Mouse (Mus musculus): ENCODE data around the gene Adam19. TPM values are rescaled to one million over a fixed set of nuclear protein-coding genes. Genes with fewer than 3 reads are reported as not detected.

Gene Adam19
- polyA plus RNA-seq, 1 experiment: 1.0 TPM

DNA sequence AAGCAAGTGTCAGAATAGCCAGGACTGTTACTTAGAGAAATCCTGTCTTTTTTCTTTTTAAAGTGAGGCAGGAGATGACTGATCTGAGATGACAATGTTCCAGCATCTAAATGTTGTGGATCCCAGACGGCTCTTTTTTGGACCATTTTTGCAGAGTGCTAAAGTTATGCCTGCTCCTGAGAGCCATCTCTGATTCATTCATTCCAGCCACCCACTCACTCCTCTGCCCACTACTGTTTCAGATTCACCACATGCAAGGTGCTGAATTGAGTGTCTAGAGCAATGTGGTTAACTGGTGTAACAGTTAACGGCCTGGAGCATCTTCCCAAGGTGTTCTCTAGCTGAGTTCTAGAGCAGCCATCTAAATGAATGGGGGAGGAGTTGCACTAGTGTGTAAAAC is 79.1 kb downstream of the Adam19 start:
- no peaks in the 10 kb centered on the region for H3K36me3 ChIP-seq (ENCODE audit: control insufficient read depth, insufficient read depth, low read length)
- H3K27me3 ChIP-seq (ENCODE audit: control insufficient read depth, insufficient read depth, low read length): no peaks in the 10 kb centered on the region
- H3K4me3 ChIP-seq (ENCODE audit: control insufficient read depth, low read depth, low read length): no peak overlapping the region
- TF ChIP-seq CTCF (IDR thresholded peaks at IDR 0.05; ENCODE audit: control insufficient read depth, insufficient read depth, insufficient replicate concordance, low read depth, low read length) (no peak), POLR2A (IDR thresholded peaks at IDR 0.05; ENCODE audit: control insufficient read depth, low read depth, low read length) (no peak)
- H3K4me1 ChIP-seq (ENCODE audit: control insufficient read depth, insufficient read depth, low read length): no peaks in the 10 kb centered on the region
- H3K27ac ChIP-seq (ENCODE audit: control insufficient read depth, insufficient read depth, low read depth, low read length): no peak overlapping the region

GRCm38 (mm10) chr11:46143342-46143741 is 87.5 kb downstream of the Adam19 start:
- Histone ChIP-seq H3K27ac (ENCODE audit: control insufficient read depth, insufficient read depth, low read depth, low read length) (no peak overlapping the region), H3K4me3 (ENCODE audit: control insufficient read depth, low read depth, low read length) (no peak overlapping the region), H3K27me3 (ENCODE audit: control insufficient read depth, insufficient read depth, low read length) (no peaks in the 10 kb centered on the region), H3K4me1 (ENCODE audit: control insufficient read depth, insufficient read depth, low read length) (no peaks in the 10 kb centered on the region), H3K36me3 (ENCODE audit: control insufficient read depth, insufficient read depth, low read length) (no peaks in the 10 kb centered on the region)
- no peak for TF ChIP-seq CTCF (IDR thresholded peaks at IDR 0.05; ENCODE audit: control insufficient read depth, insufficient read depth, insufficient replicate concordance, low read depth, low read length)
- no peak for TF ChIP-seq POLR2A (IDR thresholded peaks at IDR 0.05; ENCODE audit: control insufficient read depth, low read depth, low read length)

GRCm38 (mm10) chr11:46145163-46145875 is 89.5 kb downstream of the Adam19 start:
- H3K27ac ChIP-seq (ENCODE audit: control insufficient read depth, insufficient read depth, low read depth, low read length): no peak overlapping the region
- TF ChIP-seq POLR2A (IDR thresholded peaks at IDR 0.05; ENCODE audit: control insufficient read depth, low read depth, low read length) (no peak), CTCF (IDR thresholded peaks at IDR 0.05; ENCODE audit: control insufficient read depth, insufficient read depth, insufficient replicate concordance, low read depth, low read length) (no peak)
- H3K36me3 ChIP-seq (ENCODE audit: control insufficient read depth, insufficient read depth, low read length): no peaks in the 10 kb centered on the region
- no peaks in the 10 kb centered on the region for H3K27me3 ChIP-seq (ENCODE audit: control insufficient read depth, insufficient read depth, low read length)
- H3K4me3 ChIP-seq (ENCODE audit: control insufficient read depth, low read depth, low read length): no peak overlapping the region
- no peaks in the 10 kb centered on the region for H3K4me1 ChIP-seq (ENCODE audit: control insufficient read depth, insufficient read depth, low read length)

DNA sequence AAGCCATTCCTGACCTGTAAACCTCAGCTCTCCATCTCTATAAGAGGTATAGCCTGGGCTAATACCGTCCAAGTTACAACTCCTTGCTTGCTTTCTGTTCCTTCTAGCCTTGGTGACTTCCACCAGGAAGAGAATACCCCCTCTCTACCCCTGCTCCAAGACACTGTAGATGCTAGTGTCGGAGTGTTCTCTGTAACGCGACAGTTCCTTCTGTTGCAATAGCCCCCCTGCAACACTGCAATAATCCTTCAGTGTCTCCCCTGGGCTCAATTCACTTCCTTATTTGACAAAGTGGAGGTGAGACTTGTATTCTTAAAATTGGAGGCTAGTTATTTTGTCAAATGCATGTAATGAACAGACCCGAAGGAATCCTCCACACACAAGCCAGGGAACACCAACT is 90.8 kb downstream of the Adam19 start:
- H3K4me3 ChIP-seq (ENCODE audit: control insufficient read depth, low read depth, low read length): no peak overlapping the region
- no peaks in the 10 kb centered on the region for H3K4me1 ChIP-seq (ENCODE audit: control insufficient read depth, insufficient read depth, low read length)
- H3K36me3 ChIP-seq (ENCODE audit: control insufficient read depth, insufficient read depth, low read length): no peaks in the 10 kb centered on the region
- H3K27me3 ChIP-seq (ENCODE audit: control insufficient read depth, insufficient read depth, low read length): no peaks in the 10 kb centered on the region
- H3K27ac ChIP-seq (ENCODE audit: control insufficient read depth, insufficient read depth, low read depth, low read length): no peak overlapping the region
- TF ChIP-seq POLR2A (IDR thresholded peaks at IDR 0.05; ENCODE audit: control insufficient read depth, low read depth, low read length) (no peak), CTCF (IDR thresholded peaks at IDR 0.05; ENCODE audit: control insufficient read depth, insufficient read depth, insufficient replicate concordance, low read depth, low read length) (no peak)

GRCm38 (mm10) chr11:46156945-46157344 is 101.2 kb downstream of the Adam19 start:
- Histone ChIP-seq H3K27ac (ENCODE audit: control insufficient read depth, insufficient read depth, low read depth, low read length) (no peak overlapping the region), H3K27me3 (ENCODE audit: control insufficient read depth, insufficient read depth, low read length) (no peaks in the 10 kb centered on the region), H3K4me1 (ENCODE audit: control insufficient read depth, insufficient read depth, low read length) (no peaks in the 10 kb centered on the region), H3K4me3 (ENCODE audit: control insufficient read depth, low read depth, low read length) (no peak overlapping the region), H3K36me3 (ENCODE audit: control insufficient read depth, insufficient read depth, low read length) (no peaks in the 10 kb centered on the region)
- no peak for TF ChIP-seq POLR2A (IDR thresholded peaks at IDR 0.05; ENCODE audit: control insufficient read depth, low read depth, low read length)

GRCm38 (mm10) chr11:46157462-46157861 is 101.7 kb downstream of the Adam19 start:
- Histone ChIP-seq H3K4me3 (ENCODE audit: control insufficient read depth, low read depth, low read length) (no peak overlapping the region), H3K27ac (ENCODE audit: control insufficient read depth, insufficient read depth, low read depth, low read length) (no peak overlapping the region), H3K4me1 (ENCODE audit: control insufficient read depth, insufficient read depth, low read length) (no peaks in the 10 kb centered on the region), H3K36me3 (ENCODE audit: control insufficient read depth, insufficient read depth, low read length) (no peaks in the 10 kb centered on the region), H3K27me3 (ENCODE audit: control insufficient read depth, insufficient read depth, low read length) (no peaks in the 10 kb centered on the region)
- TF ChIP-seq POLR2A (IDR thresholded peaks at IDR 0.05; ENCODE audit: control insufficient read depth, low read depth, low read length) (no peak), CTCF (IDR thresholded peaks at IDR 0.05; ENCODE audit: control insufficient read depth, insufficient read depth, insufficient replicate concordance, low read depth, low read length) (no peak; the same call in 1 of the 2 replicates)

DNA sequence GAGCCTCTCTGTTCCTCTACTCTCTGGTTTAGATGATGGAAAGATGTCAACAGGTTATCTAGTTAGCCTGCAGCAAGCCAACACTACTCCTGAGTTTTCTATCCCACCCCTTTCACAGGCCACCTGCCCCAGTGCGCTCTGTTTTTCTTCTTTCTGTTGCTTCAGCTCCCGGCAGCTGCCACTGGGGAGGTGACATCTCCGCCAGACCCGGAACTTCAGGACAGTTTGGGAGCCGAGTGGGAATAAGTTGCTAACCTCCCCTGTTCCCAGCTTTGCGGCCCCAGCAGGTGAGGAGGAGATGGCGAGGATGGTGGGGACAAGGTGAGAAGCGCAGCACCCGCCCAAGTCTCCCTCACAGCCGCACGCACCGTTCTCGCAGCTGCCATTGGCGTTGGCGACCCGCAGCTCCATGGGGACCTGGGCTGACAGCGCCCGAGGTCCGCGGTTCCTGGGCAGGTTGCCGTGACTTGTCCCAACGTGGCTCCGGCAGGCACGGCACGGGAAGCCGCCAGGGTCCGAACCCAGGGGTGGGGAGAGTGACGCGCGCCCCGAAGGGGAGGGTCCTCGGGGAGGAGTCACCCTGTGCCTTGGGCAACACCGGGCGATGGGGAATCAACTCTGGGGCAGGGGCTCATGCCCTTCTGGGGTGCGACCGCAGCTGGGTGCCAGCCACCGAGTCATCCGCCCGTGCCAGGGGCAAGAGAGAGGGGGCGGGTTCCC is 110.2 kb downstream of the Adam19 start, which contains the start of gene Nipal4:
Gene Nipal4, minus strand, starts transcription at position 643 of the 720 bp plus-strand sequence.
- no peaks in the 10 kb centered on the region for H3K27me3 ChIP-seq (ENCODE audit: control insufficient read depth, insufficient read depth, low read length)
- no peaks in the 10 kb centered on the region for H3K4me1 ChIP-seq (ENCODE audit: control insufficient read depth, insufficient read depth, low read length)
- TF ChIP-seq CTCF (IDR thresholded peaks at IDR 0.05; ENCODE audit: control insufficient read depth, insufficient read depth, insufficient replicate concordance, low read depth, low read length): no peak
- TF ChIP-seq POLR2A (IDR thresholded peaks at IDR 0.05; ENCODE audit: control insufficient read depth, low read depth, low read length): no peak
- no peak within 1 kb of the TSS for H3K27ac ChIP-seq (ENCODE audit: control insufficient read depth, insufficient read depth, low read depth, low read length)
- peak within 1 kb of the TSS; percentile 15 for H3K4me3 ChIP-seq (ENCODE audit: control insufficient read depth, low read depth, low read length)
- H3K36me3 ChIP-seq (ENCODE audit: control insufficient read depth, insufficient read depth, low read length): no peaks in the 10 kb centered on the region
